Mouse (Mus musculus) lung, postnatal 36 days (tissue): ENCODE measurements at regions not wholly inside any gene's neighbourhood (a gene's known extent, or its start where the extent isn't known, plus 50 kb on each side); places are given as distances from the start of the nearest gene placed in this dataset.

ENCODE experiments used
- DNase-seq: peaks from one replicate; pipeline ENCODE4 v3.0.0; 2022; ENCODE audit warnings: mixed read lengths

DNA sequence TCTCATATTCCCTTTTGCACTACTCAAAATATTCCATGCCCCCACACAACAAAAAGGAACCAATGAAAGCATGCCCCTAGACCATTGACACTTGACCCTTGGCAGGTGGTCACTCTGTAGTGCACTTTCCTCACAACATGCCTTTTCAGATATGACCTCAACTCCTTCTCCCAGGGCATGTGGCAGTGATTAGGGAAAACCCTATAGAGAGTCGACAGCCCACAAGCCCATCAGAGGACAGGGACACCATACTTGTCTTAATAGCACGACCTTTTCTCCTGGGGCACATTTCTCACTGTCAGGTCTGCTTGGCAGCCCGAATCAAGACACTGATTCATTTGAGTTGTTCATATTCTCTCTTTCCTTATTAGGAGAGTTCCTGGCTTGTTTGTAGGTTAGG, 57.3 kb upstream of the Zc3h12c start:
- DNase-seq: no peak

- DNase-seq: no peak
These were observed 55.2 kb upstream of the Zc3h12c start for GRCm38 (mm10) chr9:52223509-52224113.
